Mouse (Mus musculus): ENCODE data around the gene Diaph2. TPM values are rescaled to one million over a fixed set of nuclear protein-coding genes. Genes with fewer than 3 reads are reported as not detected.
A peak's percentile ranks its signal among the peaks of the same experiment; 100 is the strongest.

Gene Diaph2
- total and polyA plus RNA-seq, 2 experiments from 2014 or later: 4.8 to 9.5 TPM

GRCm38 (mm10) chrX:130019735-130020134, 270.2 kb downstream of the Diaph2 start:
- Histone ChIP-seq H3K27ac (ENCODE audit: low read depth) (no peak overlapping the region), H3K4me2 (ENCODE audit: low read depth, low read length) (no peak overlapping the region), H3K9ac (replicated peaks; ENCODE audit: low read depth, low read length) (no peak overlapping the region), H3K27me3 (ENCODE audit: control insufficient read depth, insufficient read depth, low read length) (no peaks in the 10 kb centered on the region), H3K4me3 (ENCODE audit: low read depth, low read length) (no peak overlapping the region), H3K4me1 (ENCODE audit: control insufficient read depth, insufficient read depth) (no peaks in the 10 kb centered on the region), H3K36me3 (replicated peaks; ENCODE audit: control insufficient read depth, insufficient read depth, low read length) (no peaks in the 10 kb centered on the region), H3K9me3 (replicated peaks; ENCODE audit: control insufficient read depth, low read length) (no peaks in the 10 kb centered on the region)
- DNase-seq (ENCODE audit: low spot score) (no peak), ATAC-seq (ENCODE audit: insufficient read depth, low read depth) (no peak)
- WGBS: 67% methylated on average over 1 of the region's 1 CpGs
- no peak for TF ChIP-seq EP300 (IDR thresholded peaks at IDR 0.05; ENCODE audit: low read depth)

GRCm38 (mm10) chrX:130044525-130044924, 295.0 kb downstream of the Diaph2 start:
- Histone ChIP-seq H3K9me3 (replicated peaks; ENCODE audit: control insufficient read depth, low read length) (no peaks in the 10 kb centered on the region), H3K9ac (replicated peaks; ENCODE audit: low read depth, low read length) (no peak overlapping the region), H3K36me3 (replicated peaks; ENCODE audit: control insufficient read depth, insufficient read depth, low read length) (no peaks in the 10 kb centered on the region), H3K27me3 (ENCODE audit: control insufficient read depth, insufficient read depth, low read length) (no peaks in the 10 kb centered on the region), H3K27ac (ENCODE audit: low read depth) (no peak overlapping the region), H3K4me3 (ENCODE audit: low read depth, low read length) (no peak overlapping the region), H3K4me1 (ENCODE audit: control insufficient read depth, insufficient read depth) (no peaks in the 10 kb centered on the region), H3K4me2 (ENCODE audit: low read depth, low read length) (no peak overlapping the region)
- 77% methylated on average over 1 of the region's 1 CpGs for WGBS
- no peak for TF ChIP-seq CTCF (IDR thresholded peaks at IDR 0.05; ENCODE audit: low read depth)
- no peak for TF ChIP-seq EP300 (IDR thresholded peaks at IDR 0.05; ENCODE audit: low read depth)
- no peak for ATAC-seq (ENCODE audit: insufficient read depth, low read depth)
- DNase-seq (ENCODE audit: low spot score): no peak

GRCm38 (mm10) chrX:130149216-130149615, 399.7 kb downstream of the Diaph2 start:
- TF ChIP-seq CTCF (IDR thresholded peaks at IDR 0.05; ENCODE audit: low read depth): peak; percentile 20; the same call in 1 of the 2 replicates
- TF ChIP-seq EP300 (IDR thresholded peaks at IDR 0.05; ENCODE audit: low read depth): no peak
- no peaks in the 10 kb centered on the region for H3K36me3 ChIP-seq (replicated peaks; ENCODE audit: control insufficient read depth, insufficient read depth, low read length)
- no peaks in the 10 kb centered on the region for H3K4me1 ChIP-seq (ENCODE audit: control insufficient read depth, insufficient read depth)

GRCm38 (mm10) chrX:130152164-130152563, 402.6 kb downstream of the Diaph2 start:
- ATAC-seq (ENCODE audit: insufficient read depth, low read depth): no peak
- TF ChIP-seq CTCF (IDR thresholded peaks at IDR 0.05; ENCODE audit: low read depth) (no peak), EP300 (IDR thresholded peaks at IDR 0.05; ENCODE audit: low read depth) (no peak)

More at GRCm38 (mm10) chrX:130149216-130149615, 399.7 kb downstream of the Diaph2 start:
- no peak overlapping the region for H3K27ac ChIP-seq (ENCODE audit: low read depth)
- H3K4me3 ChIP-seq (ENCODE audit: low read depth, low read length): no peak overlapping the region
- H3K9ac ChIP-seq (replicated peaks; ENCODE audit: low read depth, low read length): no peak overlapping the region
- H3K9me3 ChIP-seq (replicated peaks; ENCODE audit: control insufficient read depth, low read length): no peaks in the 10 kb centered on the region
- ATAC-seq (ENCODE audit: insufficient read depth, low read depth) (no peak), DNase-seq (ENCODE audit: low spot score) (no peak)
- H3K27me3 ChIP-seq (ENCODE audit: control insufficient read depth, insufficient read depth, low read length): no peaks in the 10 kb centered on the region
- H3K4me2 ChIP-seq (ENCODE audit: low read depth, low read length): no peak overlapping the region

GRCm38 (mm10) chrX:130173126-130173525, 423.6 kb downstream of the Diaph2 start:
- Histone ChIP-seq H3K9me3 (replicated peaks; ENCODE audit: control insufficient read depth, low read length) (no peaks in the 10 kb centered on the region), H3K4me3 (ENCODE audit: low read depth, low read length) (no peak overlapping the region), H3K4me1 (ENCODE audit: control insufficient read depth, insufficient read depth) (no peaks in the 10 kb centered on the region), H3K27me3 (ENCODE audit: control insufficient read depth, insufficient read depth, low read length) (no peaks in the 10 kb centered on the region), H3K9ac (replicated peaks; ENCODE audit: low read depth, low read length) (no peak overlapping the region), H3K36me3 (replicated peaks; ENCODE audit: control insufficient read depth, insufficient read depth, low read length) (no peaks in the 10 kb centered on the region), H3K27ac (ENCODE audit: low read depth) (no peak overlapping the region), H3K4me2 (ENCODE audit: low read depth, low read length) (no peak overlapping the region)
- DNase-seq (ENCODE audit: low spot score): no peak
- ATAC-seq (ENCODE audit: insufficient read depth, low read depth): no peak
- 45% methylated on average over 2 of the region's 2 CpGs for WGBS
- TF ChIP-seq EP300 (IDR thresholded peaks at IDR 0.05; ENCODE audit: low read depth) (no peak), CTCF (IDR thresholded peaks at IDR 0.05; ENCODE audit: low read depth) (no peak)

More at GRCm38 (mm10) chrX:130152164-130152563, 402.6 kb downstream of the Diaph2 start:
- no peaks in the 10 kb centered on the region for H3K36me3 ChIP-seq (replicated peaks; ENCODE audit: control insufficient read depth, insufficient read depth, low read length)
- H3K9ac ChIP-seq (replicated peaks; ENCODE audit: low read depth, low read length): no peak overlapping the region
- 76% methylated on average over 1 of the region's 1 CpGs for WGBS
- no peak for DNase-seq (ENCODE audit: low spot score)
- no peak overlapping the region for H3K4me3 ChIP-seq (ENCODE audit: low read depth, low read length)
- H3K27me3 ChIP-seq (ENCODE audit: control insufficient read depth, insufficient read depth, low read length): no peaks in the 10 kb centered on the region
- H3K27ac ChIP-seq (ENCODE audit: low read depth): no peak overlapping the region
- no peaks in the 10 kb centered on the region for H3K4me1 ChIP-seq (ENCODE audit: control insufficient read depth, insufficient read depth)
- H3K9me3 ChIP-seq (replicated peaks; ENCODE audit: control insufficient read depth, low read length): no peaks in the 10 kb centered on the region
- H3K4me2 ChIP-seq (ENCODE audit: low read depth, low read length): no peak overlapping the region

GRCm38 (mm10) chrX:130187891-130188290, 438.3 kb downstream of the Diaph2 start:
- H3K9me3 ChIP-seq (replicated peaks; ENCODE audit: control insufficient read depth, low read length): no peaks in the 10 kb centered on the region
- H3K9ac ChIP-seq (replicated peaks; ENCODE audit: low read depth, low read length): no peak overlapping the region
- DNase-seq (ENCODE audit: low spot score) (no peak), ATAC-seq (ENCODE audit: insufficient read depth, low read depth) (no peak)
- H3K27me3 ChIP-seq (ENCODE audit: control insufficient read depth, insufficient read depth, low read length): no peaks in the 10 kb centered on the region
- 62% methylated on average over 1 of the region's 1 CpGs for WGBS
- TF ChIP-seq CTCF (IDR thresholded peaks at IDR 0.05; ENCODE audit: low read depth): no peak
- TF ChIP-seq EP300 (IDR thresholded peaks at IDR 0.05; ENCODE audit: low read depth): no peak
- H3K27ac ChIP-seq (ENCODE audit: low read depth): no peak overlapping the region
- H3K4me2 ChIP-seq (ENCODE audit: low read depth, low read length): no peak overlapping the region
- H3K4me1 ChIP-seq (ENCODE audit: control insufficient read depth, insufficient read depth): no peaks in the 10 kb centered on the region
- no peaks in the 10 kb centered on the region for H3K36me3 ChIP-seq (replicated peaks; ENCODE audit: control insufficient read depth, insufficient read depth, low read length)
- no peak overlapping the region for H3K4me3 ChIP-seq (ENCODE audit: low read depth, low read length)

Measured in heart, postnatal 0 days (tissue).